Mouse (Mus musculus) kidney, adult 2 months (tissue): ENCODE data around the gene Chek1.

Experiments used
- CTCF ChIP-seq: fragments of 200-500 bp; conservative IDR thresholded peaks from 2 replicates; pipeline ENCODE4 v1.5.1; 2011; ENCODE audit warnings: low read depth, mild to moderate bottlenecking, control low read depth, low read length, moderate library complexity, mixed read lengths; ENCODE audit not compliant: insufficient read depth, insufficient read length
- POLR2A ChIP-seq: fragments of 200-500 bp; IDR thresholded peaks from one replicate; pipeline ENCODE4 v1.6.1; 2011; ENCODE audit warnings: low read depth, low read length, control low read depth

GRCm38 (mm10) chr9:36716624-36717023, 10.2 kb downstream of the Chek1 start:
- TF ChIP-seq CTCF (no peak), POLR2A (no peak)
